Mouse (Mus musculus) limb, embryonic 10.5 days (tissue): Measurements from ENCODE around the gene Hhat. TPM values are rescaled to one million over a fixed set of nuclear protein-coding genes. Genes with fewer than 3 reads are reported as not detected.

Experiments used
- DNase-seq: peaks from one replicate; pipeline ENCODE4 v3.0.0-alpha.2; 2017; ENCODE audit warnings: low spot score
- H3K27ac ChIP-seq: fragments of 300-500 bp; sonication (generic); 2 replicates; pipeline ENCODE4 v1.5.1; 2016; ENCODE audit warnings: mild to moderate bottlenecking
- H3K27me3 ChIP-seq: fragments of 300-500 bp; sonication (generic); 2 replicates; pipeline ENCODE4 v1.6.1; 2016; ENCODE audit warnings: low read depth, mild to moderate bottlenecking; ENCODE audit not compliant: poor library complexity, severe bottlenecking
- H3K36me3 ChIP-seq: fragments of 300-500 bp; sonication (generic); 2 replicates; pipeline ENCODE4 v1.6.1; 2016; ENCODE audit warnings: mild to moderate bottlenecking, moderate library complexity
- H3K4me1 ChIP-seq: fragments of 300-500 bp; sonication (generic); 2 replicates; pipeline ENCODE4 v1.6.1; 2016
- H3K4me3 ChIP-seq: fragments of 300-500 bp; sonication (generic); 2 replicates; pipeline ENCODE4 v1.5.1; 2016; ENCODE audit warnings: mild to moderate bottlenecking, moderate library complexity
- H3K9me3 ChIP-seq: fragments of 300-500 bp; sonication (generic); replicated peaks from 2 replicates; pipeline ENCODE4 v1.6.1; 2016; ENCODE audit warnings: mild to moderate bottlenecking
- whole genome bisulfite sequencing: fragments of 180-500 bp; shearing (Covaris S2); methylation state at CpG from one replicate; pipeline ENCODE4 v1.1.7; 2016; 5-methylcytosine and 5-hydroxymethylcytosine counted together
- polyA plus RNA-seq: library from polyadenylated mRNA; unstranded; fragments of >200 nt; fragmentation: Nextera tagmentation; extraction: Ambion mirVana; gene quantifications from 2 replicates; pipeline ENCODE4 v1.2.1, GENCODE M21; 2016

Hhat gene
- polyA plus RNA-seq, 1 experiment from 2014 or later = 13.7 TPM

- Histone ChIP-seq H3K4me3 (no peak overlapping the region), H3K36me3 (no peaks in the 10 kb centered on the region), H3K4me1 (no peaks in the 10 kb centered on the region; the same call in 1 of the 2 replicates), H3K27me3 (no peaks in the 10 kb centered on the region), H3K27ac (no peak overlapping the region), H3K9me3 (no peaks in the 10 kb centered on the region)
- 87% methylated on average over 4 of the region's 4 CpGs for WGBS
- DNase-seq = no peak
These were observed 227.3 kb downstream of the Hhat start for GRCm38 (mm10) chr1:192543686-192544085.

- Histone ChIP-seq H3K27ac (no peak overlapping the region), H3K27me3 (no peaks in the 10 kb centered on the region), H3K36me3 (no peaks in the 10 kb centered on the region), H3K4me1 (peaks cover 6% of the 10 kb centered on the region), H3K9me3 (no peaks in the 10 kb centered on the region), H3K4me3 (no peak overlapping the region)
- DNase-seq = no peak
- 87% methylated on average over 2 of the region's 2 CpGs for WGBS
These were observed 228.9 kb downstream of the Hhat start for GRCm38 (mm10) chr1:192542093-192542492.

GRCm38 (mm10) chr1:192537169-192537568 is 233.9 kb downstream of the Hhat start:
- Histone ChIP-seq H3K36me3 (no peaks in the 10 kb centered on the region), H3K27ac (no peak overlapping the region), H3K9me3 (no peaks in the 10 kb centered on the region), H3K4me3 (no peak overlapping the region), H3K27me3 (no peaks in the 10 kb centered on the region), H3K4me1 (peaks cover 7% of the 10 kb centered on the region)
- 63% methylated on average over 7 of the region's 7 CpGs for WGBS
- DNase-seq = no peak

- no peak overlapping the region for H3K4me3 ChIP-seq
- no peaks in the 10 kb centered on the region for H3K27me3 ChIP-seq
- H3K4me1 ChIP-seq = peaks cover 7% of the 10 kb centered on the region
- no peak for DNase-seq
- H3K27ac ChIP-seq = no peak overlapping the region
- WGBS = 71% methylated on average over 1 of the region's 1 CpGs
- H3K9me3 ChIP-seq = no peaks in the 10 kb centered on the region
- H3K36me3 ChIP-seq = no peaks in the 10 kb centered on the region
These were observed 234.6 kb downstream of the Hhat start for GRCm38 (mm10) chr1:192536440-192536839.

- no peaks in the 10 kb centered on the region for H3K27me3 ChIP-seq
- no peaks in the 10 kb centered on the region for H3K9me3 ChIP-seq
- peaks cover 11% of the 10 kb centered on the region for H3K4me1 ChIP-seq
- H3K4me3 ChIP-seq = no peak overlapping the region
- no peaks in the 10 kb centered on the region for H3K36me3 ChIP-seq
- DNase-seq = no peak
- H3K27ac ChIP-seq = no peak overlapping the region
These were observed 238.0 kb downstream of the Hhat start for GRCm38 (mm10) chr1:192533016-192533415.

- Histone ChIP-seq H3K27me3 (no peaks in the 10 kb centered on the region), H3K9me3 (no peaks in the 10 kb centered on the region), H3K4me1 (peaks cover 14% of the 10 kb centered on the region), H3K27ac (no peak overlapping the region), H3K4me3 (no peak overlapping the region), H3K36me3 (no peaks in the 10 kb centered on the region)
- no peak for DNase-seq
- WGBS = 55% methylated on average over 2 of the region's 2 CpGs
These were observed 238.8 kb downstream of the Hhat start for GRCm38 (mm10) chr1:192532212-192532611.

GRCm38 (mm10) chr1:192531490-192532146 is 239.4 kb downstream of the Hhat start:
- Histone ChIP-seq H3K4me1 (peaks cover 16% of the 10 kb centered on the region), H3K4me3 (no peak overlapping the region), H3K27me3 (no peaks in the 10 kb centered on the region), H3K9me3 (no peaks in the 10 kb centered on the region), H3K36me3 (no peaks in the 10 kb centered on the region), H3K27ac (no peak overlapping the region)
- DNase-seq = no peak
- 73% methylated on average over 2 of the region's 2 CpGs for WGBS

- DNase-seq = no peak
- H3K27ac ChIP-seq = no peak overlapping the region
- no peaks in the 10 kb centered on the region for H3K27me3 ChIP-seq
- H3K9me3 ChIP-seq = no peaks in the 10 kb centered on the region
- peaks cover 50% of the 10 kb centered on the region for H3K4me1 ChIP-seq
- H3K36me3 ChIP-seq = no peaks in the 10 kb centered on the region
- no peak overlapping the region for H3K4me3 ChIP-seq
- WGBS = 74% methylated on average over 14 of the region's 14 CpGs
These were observed 245.2 kb downstream of the Hhat start for GRCm38 (mm10) chr1:192525711-192526350.

- peaks cover 49% of the 10 kb centered on the region for H3K4me1 ChIP-seq
- H3K27ac ChIP-seq = no peak overlapping the region
- no peak overlapping the region for H3K4me3 ChIP-seq
- H3K9me3 ChIP-seq = no peaks in the 10 kb centered on the region
- no peak for DNase-seq
- no peaks in the 10 kb centered on the region for H3K27me3 ChIP-seq
- no peaks in the 10 kb centered on the region for H3K36me3 ChIP-seq
- WGBS = 65% methylated on average over 12 of the region's 12 CpGs
These were observed 248.4 kb downstream of the Hhat start for GRCm38 (mm10) chr1:192522376-192523178.

GRCm38 (mm10) chr1:192520836-192521435 is 250.1 kb downstream of the Hhat start:
- 39% methylated on average over 13 of the region's 13 CpGs for WGBS
- no peak overlapping the region for H3K27ac ChIP-seq
- no peaks in the 10 kb centered on the region for H3K27me3 ChIP-seq
- H3K4me3 ChIP-seq = no peak overlapping the region
- no peak for DNase-seq
- H3K36me3 ChIP-seq = no peaks in the 10 kb centered on the region
- peaks cover 39% of the 10 kb centered on the region for H3K4me1 ChIP-seq
- no peaks in the 10 kb centered on the region for H3K9me3 ChIP-seq

GRCm38 (mm10) chr1:192519713-192520112 is 251.3 kb downstream of the Hhat start:
- no peaks in the 10 kb centered on the region for H3K36me3 ChIP-seq
- WGBS = 80% methylated on average over 1 of the region's 1 CpGs

GRCm38 (mm10) chr1:192515373-192515772 is 255.7 kb downstream of the Hhat start:
- no peaks in the 10 kb centered on the region for H3K27me3 ChIP-seq
- H3K36me3 ChIP-seq = no peaks in the 10 kb centered on the region
- 79% methylated on average over 3 of the region's 3 CpGs for WGBS

More at GRCm38 (mm10) chr1:192519713-192520112, 251.3 kb downstream of the Hhat start:
- Histone ChIP-seq H3K4me3 (no peak overlapping the region), H3K9me3 (no peaks in the 10 kb centered on the region), H3K27ac (no peak overlapping the region), H3K4me1 (peaks cover 28% of the 10 kb centered on the region), H3K27me3 (no peaks in the 10 kb centered on the region)
- DNase-seq = no peak

GRCm38 (mm10) chr1:192512821-192513220 is 258.2 kb downstream of the Hhat start:
- WGBS = 91% methylated on average over 1 of the region's 1 CpGs

More at GRCm38 (mm10) chr1:192515373-192515772, 255.7 kb downstream of the Hhat start:
- H3K9me3 ChIP-seq = no peaks in the 10 kb centered on the region
- no peak overlapping the region for H3K4me3 ChIP-seq
- DNase-seq = no peak
- no peak overlapping the region for H3K27ac ChIP-seq
- H3K4me1 ChIP-seq = peaks cover 3% of the 10 kb centered on the region

More at GRCm38 (mm10) chr1:192512821-192513220, 258.2 kb downstream of the Hhat start:
- Histone ChIP-seq H3K4me3 (no peak overlapping the region), H3K9me3 (no peaks in the 10 kb centered on the region), H3K4me1 (no peaks in the 10 kb centered on the region), H3K27ac (no peak overlapping the region), H3K36me3 (no peaks in the 10 kb centered on the region), H3K27me3 (no peaks in the 10 kb centered on the region)
- no peak for DNase-seq
